23 mouse cellular contexts compared by ENCODE assay signal in the genomic region with DNA sequence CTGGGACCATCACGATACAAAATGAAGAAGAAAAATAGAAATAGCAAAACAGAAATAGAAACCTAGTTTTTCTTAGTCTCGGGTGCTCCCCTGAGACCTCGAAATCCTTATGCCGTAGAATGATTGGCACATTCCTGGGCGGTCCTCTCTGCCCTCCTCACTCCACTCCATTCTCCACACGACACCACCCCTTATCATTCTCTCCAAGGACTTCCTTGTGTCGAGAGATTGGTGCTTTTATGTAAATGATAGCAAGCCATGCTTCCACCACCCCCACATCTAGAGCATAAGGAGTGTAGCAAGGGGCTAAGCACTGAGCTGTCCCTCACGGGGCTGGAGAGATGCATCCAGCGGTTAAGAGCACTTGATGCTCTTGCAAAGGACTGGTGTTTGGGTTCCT.
DNase-seq lines count a peak whose midpoint lies in the region; ATAC-seq and TF ChIP-seq lines count a peak whose summit lies in the region.
"Had no signal": no experiment of that assay in that cellular context is flagged by ENCODE, and none has a peak within 500 bp of the region (broad histone marks: within the 10 kb centered on the region; RNA-seq: fewer than 3 reads in every experiment).

No protein-coding gene starts in this region.

- H3K4me1 ChIP-seq in heart, embryonic 13.5 days = peaks cover 20% of the 10 kb centered on the region
- H3K4me1 ChIP-seq in liver, embryonic 13.5 days (replicated peaks) = peaks cover 35% of the 10 kb centered on the region
- peaks cover 5% of the 10 kb centered on the region; the same call in 1 of the 2 replicates for H3K4me1 ChIP-seq in hindbrain, embryonic 10.5 days (replicated peaks)
- H3K4me1 ChIP-seq in thymus, adult 2 months (replicated peaks; ENCODE audit: control insufficient read depth, insufficient read depth, low read length) = no peaks in the 10 kb centered on the region
- H3K4me1 ChIP-seq: embryonic facial prominence, embryonic 13.5 days; limb, embryonic 12.5 days had no signal

- no peak for DNase-seq in heart, postnatal 36 days
- no peak for DNase-seq in liver, embryonic 13.5 days
- DNase-seq in hindbrain, embryonic 10.5 days (ENCODE audit: low spot score) = no peak
- DNase-seq in kidney, postnatal 10 days = no peak
- no peak for DNase-seq in thymus, adult 2 months
- DNase-seq: adrenal gland, adult 2 months; cerebellum, adult 11 months; cerebellum, adult 9-11 months; embryo, embryonic 11 days; gastrocnemius, adult 2 months; heart, postnatal 4 days; lung, adult 2 months; lung, postnatal 14 days; thymus, postnatal 14 days had no signal

- no peaks in the 10 kb centered on the region for H3K36me3 ChIP-seq in heart, embryonic 13.5 days
- no peaks in the 10 kb centered on the region for H3K36me3 ChIP-seq in liver, embryonic 13.5 days
- H3K36me3 ChIP-seq in hindbrain, embryonic 10.5 days = no peaks in the 10 kb centered on the region
- no peaks in the 10 kb centered on the region for H3K36me3 ChIP-seq in thymus, adult 2 months (ENCODE audit: control insufficient read depth, insufficient read depth, low read length)
- H3K36me3 ChIP-seq: embryonic facial prominence, embryonic 13.5 days; limb, embryonic 12.5 days; midbrain, embryonic 13.5 days had no signal

- intact Hi-C loops in heart, postnatal 36 days (cut with DNase I) = no loop called here

- H3K27ac ChIP-seq in heart, embryonic 13.5 days (replicated peaks) = no peak overlapping the region
- no peak overlapping the region for H3K27ac ChIP-seq in liver, embryonic 13.5 days
- no peak overlapping the region for H3K27ac ChIP-seq in hindbrain, embryonic 10.5 days
- no peak overlapping the region for H3K27ac ChIP-seq in thymus, adult 2 months (ENCODE audit: control insufficient read depth, insufficient read depth, low read length)
- H3K27ac ChIP-seq: embryonic facial prominence, embryonic 13.5 days; gastrocnemius, adult 2 months; limb, embryonic 12.5 days; midbrain, embryonic 13.5 days had no signal

- ATAC-seq in heart, embryonic 13.5 days (ENCODE audit: extremely low read depth, insufficient number of reproducible peaks, low FRiP score, low TSS enrichment) = no peak
- peak; percentile 49; the same call in 1 of the 2 replicates for ATAC-seq in erythroblast, adult 5-6 weeks (replicated peaks; ENCODE audit: low FRiP score, poor library complexity, severe bottlenecking)
- peak; percentile 98 for ATAC-seq in liver, embryonic 13.5 days (ENCODE audit: low read depth)
- peak; percentile 97 for ATAC-seq in megakaryocyte-erythroid progenitor cell, adult 5-6 weeks (replicated peaks; ENCODE audit: low FRiP score, low TSS enrichment, poor library complexity, severe bottlenecking)
- ATAC-seq: CD4-positive, CD25-positive, alpha-beta regulatory T cell, adult 4 months; forebrain, embryonic 14.5 days; hindbrain, embryonic 16.5 days; midbrain, embryonic 13.5 days had no signal

- H3K27me3 ChIP-seq in heart, embryonic 13.5 days (replicated peaks) = peaks cover 34% of the 10 kb centered on the region; the same call in 1 of the 2 replicates
- peaks cover 9% of the 10 kb centered on the region; the same call in 1 of the 2 replicates for H3K27me3 ChIP-seq in liver, embryonic 13.5 days
- no peaks in the 10 kb centered on the region for H3K27me3 ChIP-seq in hindbrain, embryonic 10.5 days (ENCODE audit: insufficient read depth, poor library complexity, severe bottlenecking)
- H3K27me3 ChIP-seq in thymus, adult 2 months (ENCODE audit: control insufficient read depth, insufficient read depth, low read length) = no peaks in the 10 kb centered on the region
- H3K27me3 ChIP-seq: embryonic facial prominence, embryonic 13.5 days; limb, embryonic 12.5 days; midbrain, embryonic 13.5 days had no signal

- TF ChIP-seq POLR2A in thymus, adult 2 months (IDR thresholded peaks at IDR 0.05; ENCODE audit: control insufficient read depth, extremely low read depth, insufficient read depth, low read length, poor library complexity) = no peak

- no peak overlapping the region for H3K4me3 ChIP-seq in heart, embryonic 13.5 days
- H3K4me3 ChIP-seq in liver, embryonic 13.5 days (replicated peaks) = 0 out of 2 replicates have a peak overlapping the region, but pooled peaks have one; percentile 4
- H3K4me3 ChIP-seq in hindbrain, embryonic 10.5 days = no peak overlapping the region
- no peak overlapping the region for H3K4me3 ChIP-seq in thymus, adult 2 months (ENCODE audit: control insufficient read depth, insufficient read depth, low read length)
- H3K4me3 ChIP-seq: embryonic facial prominence, embryonic 13.5 days; gastrocnemius, adult 2 months; limb, embryonic 12.5 days; midbrain, embryonic 13.5 days had no signal

- H3K9me3 ChIP-seq in heart, embryonic 13.5 days = no peaks in the 10 kb centered on the region
- no peaks in the 10 kb centered on the region for H3K9me3 ChIP-seq in liver, embryonic 13.5 days (replicated peaks)
- H3K9me3 ChIP-seq in hindbrain, embryonic 10.5 days = no peaks in the 10 kb centered on the region
- H3K9me3 ChIP-seq: embryonic facial prominence, embryonic 13.5 days; limb, embryonic 12.5 days; midbrain, embryonic 13.5 days had no signal

- H3K9ac ChIP-seq in heart, embryonic 13.5 days = no peak overlapping the region
- peak overlapping the region; percentile 22; the same call in 1 of the 2 replicates for H3K9ac ChIP-seq in liver, embryonic 13.5 days
- H3K9ac ChIP-seq: embryonic facial prominence, embryonic 13.5 days; limb, embryonic 12.5 days; midbrain, embryonic 13.5 days had no signal

- H3K4me2 ChIP-seq in heart, embryonic 13.5 days = peak overlapping the region; percentile 24; the same call in 1 of the 2 replicates
- peak overlapping the region; percentile 55 for H3K4me2 ChIP-seq in liver, embryonic 13.5 days
- H3K4me2 ChIP-seq: embryonic facial prominence, embryonic 13.5 days; limb, embryonic 12.5 days; midbrain, embryonic 13.5 days had no signal

- TF ChIP-seq CTCF in thymus, adult 2 months (IDR thresholded peaks at IDR 0.05; ENCODE audit: borderline replicate concordance, control insufficient read depth, extremely low read depth, insufficient read depth, low read length, poor library complexity) = no peak

- WGBS in heart, embryonic 13.5 days = 29% methylated on average over 9 of the region's 9 CpGs
- 12% methylated on average over 9 of the region's 9 CpGs for WGBS in liver, embryonic 13.5 days (ENCODE audit: insufficient replicate concordance)
- WGBS in hindbrain, embryonic 10.5 days = 68% methylated on average over 9 of the region's 9 CpGs
- WGBS in thymus, adult 2 months = 61% methylated on average over 9 of the region's 9 CpGs
